Mouse (Mus musculus) heart, adult 8-10 months (tissue): ENCODE results near the gene Rhox2a. TPM values are rescaled to one million over a fixed set of nuclear protein-coding genes. Genes with fewer than 3 reads are reported as not detected.
"Not testable (repeated sequence)": the region's sequence is repeated elsewhere in the genome, so short reads cannot be mapped to it uniquely, and the experiment has no call there.

Experiments used
- DNase-seq: peaks from one replicate; pipeline ENCODE4 v3.0.0; 2022; ENCODE audit warnings: low spot score
- total RNA-seq, 4 experiments: library from RNA; stranded (reverse); gene quantifications; 2 replicates each; pipeline ENCODE4 v1.2.4; 2022

The Rhox2a gene
- total RNA-seq = not detected

DNA sequence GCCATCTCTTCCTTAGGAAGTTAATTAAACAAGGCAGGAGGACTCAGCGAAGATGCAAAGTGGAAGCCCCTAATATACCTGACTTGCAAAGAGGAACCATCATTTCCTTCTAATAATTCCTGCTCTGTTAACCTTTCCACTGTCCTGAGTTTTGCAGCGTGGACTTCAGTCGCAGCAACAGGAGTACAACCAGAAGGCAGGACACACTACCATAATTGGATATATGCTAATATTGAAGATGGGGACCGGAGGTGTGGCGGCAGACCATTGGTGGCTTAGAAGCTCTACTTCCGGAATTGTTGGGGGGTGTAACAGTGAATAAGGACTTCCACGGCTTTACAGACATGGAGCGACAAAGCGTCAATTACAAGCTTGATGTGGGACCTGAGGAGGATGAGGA, at the start of gene Rhox2a:
TSS of gene Rhox2a (plus strand) at position 301 of the 400 bp plus-strand sequence.
- DNase-seq = not testable (repeated sequence)

- DNase-seq = no peak
Measured at GRCm38 (mm10) chrX:37198676-37199075, 46.1 kb upstream of the Rhox2a start.

GRCm38 (mm10) chrX:37210941-37211340, 33.8 kb upstream of the Rhox2a start, which contains the start of gene Gm9:
Gene Gm9 (minus strand): TSS chrX:37211041.
- DNase-seq = no peak

DNA sequence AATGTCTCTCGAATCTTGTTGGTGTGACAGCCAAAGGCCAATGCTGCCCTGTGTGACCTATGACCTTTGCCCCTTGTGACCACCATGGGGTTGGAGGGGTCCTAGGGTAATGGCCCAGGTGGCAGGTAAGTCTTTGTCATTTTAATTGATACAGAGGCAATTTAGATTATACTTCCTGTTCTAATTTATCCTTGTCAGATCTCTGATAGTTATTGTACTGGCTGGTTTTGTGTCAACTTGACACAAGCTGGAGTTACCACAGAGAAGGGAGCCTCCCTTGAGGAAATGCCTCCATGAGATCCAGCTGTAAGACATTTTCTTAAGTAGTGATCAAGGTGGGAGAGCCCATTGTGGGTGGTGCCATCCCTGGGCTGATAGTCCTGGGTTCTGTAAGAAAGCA, 22.6 kb upstream of the Rhox2a start, which contains the start of gene Rhox1:
TSS of gene Rhox1 (minus strand) at position 101 of the 400 bp plus-strand sequence.
- not testable (repeated sequence) for DNase-seq

DNA sequence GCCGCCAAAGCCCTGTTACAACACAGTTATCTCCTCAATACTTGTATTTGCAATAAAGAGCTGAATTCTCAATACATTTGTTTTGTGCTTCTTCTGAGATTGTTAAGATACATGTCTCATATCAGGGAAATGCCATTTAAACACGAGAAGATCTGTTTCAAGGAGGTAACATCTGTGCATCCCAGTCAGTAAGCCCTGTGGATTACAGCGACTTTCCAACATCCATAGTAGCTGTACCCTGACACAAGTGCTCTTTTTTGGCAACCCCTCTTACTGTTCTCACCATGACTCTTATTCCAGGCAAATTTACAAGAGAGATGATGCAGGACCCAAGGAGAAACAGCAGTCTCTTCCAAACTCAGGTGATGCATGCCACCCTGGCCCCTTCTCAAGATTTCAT, 4.8 kb downstream of the Rhox2a start, which contains the start of gene Rhox3a:
TSS of gene Rhox3a (plus strand) at position 301 of the 400 bp plus-strand sequence.
- DNase-seq = not testable (repeated sequence)

DNA sequence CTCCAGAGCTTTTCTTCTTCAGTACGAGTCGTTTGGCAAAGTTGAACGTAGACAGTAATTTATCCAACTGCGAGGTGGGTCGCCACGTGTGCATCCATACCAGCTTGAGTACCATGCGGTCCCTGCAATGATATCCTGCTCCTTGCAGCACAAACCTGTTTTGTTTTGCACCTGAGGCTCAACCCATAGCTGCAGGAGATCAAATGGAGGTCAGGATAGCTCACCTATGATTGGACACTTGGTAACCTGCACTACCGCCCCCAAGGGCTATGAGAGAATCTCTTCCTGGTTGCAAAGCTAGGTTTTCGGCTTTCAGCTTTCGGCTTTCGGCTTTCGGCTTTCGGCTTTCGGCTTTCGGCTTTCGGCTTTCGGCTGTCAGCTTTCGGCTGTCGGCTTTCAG, 20.3 kb downstream of the Rhox2a start, which contains the start of gene Rhox4a:
TSS of gene Rhox4a (plus strand) at position 301 of the 400 bp plus-strand sequence.
- not testable (repeated sequence) for DNase-seq

Other genes starting within 250 kb of the Rhox2a start
- gene Sowahd, start 196.1 kb upstream of the Rhox2a start, total RNA-seq = not detected
- gene Rpl39, start 159.6 kb upstream of the Rhox2a start, total RNA-seq = 100 to 1,000 TPM; 254 to 346 (median 312) TPM
- gene Upf3b, start 134.7 kb upstream of the Rhox2a start, total RNA-seq = 10 to 100 TPM in 1 of 4 experiments, 1 to 10 TPM in 3; 6.6 to 10.5 (median 7.5) TPM
- 10 to 100 TPM; 10.2 to 11.2 (median 10.6) TPM for gene Nkap, start 118.2 kb upstream of the Rhox2a start, total RNA-seq
- not detected for gene Akap14, start 76.1 kb upstream of the Rhox2a start, total RNA-seq
- 1,000 to 10,000 TPM in 1 of 4 experiments, 100 to 1,000 TPM in 3; 768 to 1,020 (median 863) TPM for gene Ndufa1, start 53.8 kb upstream of the Rhox2a start, total RNA-seq
- gene Rnf113a1, start 53.7 kb upstream of the Rhox2a start, total RNA-seq = 1 to 10 TPM; 1.4 to 2.1 (median 1.8) TPM
- not detected for gene Gm9, start 33.9 kb upstream of the Rhox2a start, total RNA-seq
- not detected for gene Rhox1, start 22.7 kb upstream of the Rhox2a start, total RNA-seq
- not detected for gene Rhox3a, start 4.9 kb downstream of the Rhox2a start, total RNA-seq
- gene Rhox4a, start 20.4 kb downstream of the Rhox2a start, total RNA-seq = not detected
- gene Rhox3a2, start 135.1 kb downstream of the Rhox2a start, total RNA-seq = not detected
- not detected for gene Rhox4a2, start 145.9 kb downstream of the Rhox2a start, total RNA-seq
- gene Rhox2b, start 167.1 kb downstream of the Rhox2a start, total RNA-seq = not detected
- gene Rhox4b, start 187.5 kb downstream of the Rhox2a start, total RNA-seq = not detected
- gene Rhox2c, start 208.7 kb downstream of the Rhox2a start, total RNA-seq = under 1 TPM in 1 of 4 experiments, not detected in 3; 0.85 TPM
- gene Rhox3c, start 213.6 kb downstream of the Rhox2a start, total RNA-seq = not detected
- not detected for gene Rhox4c, start 235.4 kb downstream of the Rhox2a start, total RNA-seq
- not detected for gene Rhox2d, start 248.5 kb downstream of the Rhox2a start, total RNA-seq